Mouse (Mus musculus) urinary bladder, adult 2 months (tissue): ENCODE measurements around the gene Fosl1. TPM values are rescaled to one million over a fixed set of nuclear protein-coding genes. Genes with fewer than 3 reads are reported as not detected.
"Not testable (repeated sequence)": the region's sequence is repeated elsewhere in the genome, so short reads cannot be mapped to it uniquely, and the experiment has no call there.

Experiments
- DNase-seq: peaks from one replicate; pipeline ENCODE4 v3.0.0; 2022; ENCODE audit warnings: low spot score
- polyA plus RNA-seq: library from polyadenylated mRNA; depleted of rRNA; stranded (reverse); fragments of >200 nt; gene quantifications from 2 replicates; pipeline ENCODE4 v1.2.3, GENCODE M21; 2012

Gene Fosl1
- polyA plus RNA-seq, 1 experiment = not detected

GRCm38 (mm10) chr19:5481398-5481797 lies 34.1 kb downstream of the Fosl1 start:
- DNase-seq = no peak

DNA sequence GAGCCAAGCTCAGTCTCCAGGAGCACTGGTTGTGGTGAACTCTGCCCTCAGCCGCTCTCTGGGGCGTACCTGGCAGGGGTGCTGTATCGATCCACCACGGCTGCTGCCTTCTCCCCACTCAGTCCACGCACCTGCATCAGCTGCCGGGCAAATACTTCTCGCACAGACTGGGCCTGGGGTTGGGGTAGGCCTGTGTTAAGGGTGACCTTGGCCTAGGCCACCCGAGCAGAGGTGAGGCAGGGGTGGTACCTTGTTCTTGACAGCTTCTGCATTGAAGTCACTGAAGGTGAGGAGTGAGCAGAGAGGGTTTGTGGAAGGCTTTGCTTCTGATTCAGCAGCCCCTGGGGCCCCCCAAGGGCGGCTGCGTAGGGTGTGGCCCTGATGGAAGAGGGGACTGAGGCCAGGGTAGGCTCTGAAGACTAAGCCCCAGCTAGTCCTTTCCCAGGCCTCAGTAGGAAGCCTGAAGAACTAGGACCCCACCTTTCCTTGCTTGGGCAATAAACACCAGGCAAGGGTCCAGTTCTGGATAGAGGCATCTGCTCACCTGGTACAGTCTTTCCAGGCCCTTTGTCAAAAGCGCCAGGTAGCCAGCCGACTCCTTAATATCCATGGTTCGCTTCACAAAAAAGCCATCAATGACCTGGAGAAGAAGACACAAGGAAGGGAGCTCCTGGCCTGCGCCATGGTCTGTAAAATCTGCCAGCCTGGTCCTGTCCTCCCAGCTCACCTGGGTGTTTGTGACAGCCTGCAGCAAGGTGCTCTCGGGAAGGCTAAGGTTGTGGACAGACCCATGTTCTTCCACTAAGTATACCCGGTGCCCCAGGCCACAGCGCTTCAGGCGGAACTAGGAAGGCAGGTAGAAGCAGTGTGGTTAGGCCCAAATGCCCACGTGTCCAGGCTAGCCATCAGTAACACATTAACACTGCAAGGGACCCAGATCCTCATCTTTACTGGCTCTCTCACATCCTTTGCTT lies 36.3 kb downstream of the Fosl1 start:
- no peak for DNase-seq

DNA sequence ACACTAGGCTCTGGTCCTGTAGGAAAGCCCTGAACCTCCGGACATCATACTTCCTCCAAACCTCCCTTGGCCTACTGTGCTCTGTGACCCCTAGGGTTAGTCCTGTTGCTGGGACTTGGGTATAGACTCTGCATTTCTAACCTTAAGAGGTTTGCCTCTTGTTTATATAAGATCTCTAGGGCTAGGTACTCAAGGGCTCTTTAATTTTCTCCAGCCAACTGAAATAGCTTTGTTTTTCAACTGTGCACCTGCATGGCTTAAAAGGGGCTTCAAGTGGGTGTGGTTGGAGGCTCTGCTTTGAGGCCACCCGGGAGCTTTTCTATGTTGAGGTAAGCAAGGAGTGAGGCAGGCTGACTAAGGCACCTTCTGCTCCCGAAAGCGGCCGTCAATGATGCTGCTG lies 37.1 kb downstream of the Fosl1 start:
- DNase-seq = no peak

DNA sequence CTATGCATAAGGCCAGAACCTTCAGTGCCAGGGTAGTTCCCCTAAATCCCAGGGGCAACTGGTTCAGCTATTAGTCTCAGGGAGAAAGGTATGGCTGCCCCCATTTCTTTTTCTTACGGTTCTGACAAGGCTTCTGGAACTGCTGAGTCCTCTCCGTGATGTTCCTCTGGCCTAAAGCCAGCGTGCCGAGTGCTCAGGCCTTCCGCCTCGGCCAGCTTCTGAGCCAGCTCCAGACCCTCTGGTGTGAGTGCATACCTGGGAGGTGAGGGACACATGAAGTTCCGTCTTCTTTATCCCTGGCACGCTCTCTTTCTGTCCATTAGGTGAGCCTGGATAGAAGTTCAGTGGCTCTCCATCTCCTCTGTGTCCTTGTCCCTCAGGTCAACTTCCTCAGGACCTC lies 38.0 kb downstream of the Fosl1 start:
- DNase-seq = no peak

DNA sequence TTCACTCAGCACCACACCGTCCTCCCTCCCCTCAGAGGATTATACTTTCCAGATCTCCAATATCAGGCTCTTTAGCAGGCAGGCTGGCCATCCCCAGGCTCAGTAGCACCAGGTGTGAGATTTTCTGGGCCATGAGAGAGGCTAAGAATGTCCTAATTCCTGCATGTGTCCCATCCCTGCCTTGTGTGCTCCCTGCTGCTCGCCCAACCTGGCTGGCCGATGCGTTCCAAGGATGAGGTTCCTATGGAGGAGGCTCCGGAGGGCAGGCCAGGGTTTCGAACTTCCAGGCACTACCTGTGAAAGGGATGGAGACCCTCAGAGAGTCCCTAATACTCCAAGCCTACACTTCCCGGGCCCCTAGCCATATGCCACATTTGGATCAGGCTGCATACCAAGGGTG lies 38.5 kb downstream of the Fosl1 start:
- no peak for DNase-seq

- no peak for DNase-seq
Measured at GRCm38 (mm10) chr19:5486286-5486685, 38.9 kb downstream of the Fosl1 start.

DNA sequence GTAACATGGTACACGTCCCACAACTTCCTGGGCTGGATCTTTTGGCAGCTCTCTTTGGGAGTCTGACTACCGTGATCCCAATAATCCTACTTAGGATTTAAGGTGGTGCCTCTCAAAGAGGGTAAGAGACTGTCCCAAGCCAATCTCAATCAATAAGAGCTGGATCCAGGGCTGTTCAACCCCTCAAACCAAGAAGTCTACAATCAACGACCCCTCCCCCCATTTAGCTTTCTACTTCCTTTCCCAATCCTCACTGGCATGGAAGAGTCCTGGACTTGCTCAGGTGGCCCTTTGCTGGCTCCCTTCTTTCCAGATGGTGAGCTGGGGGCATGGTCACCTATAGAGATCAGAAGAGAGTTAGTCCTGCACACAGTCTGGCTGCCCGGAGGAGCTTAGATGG lies 39.4 kb downstream of the Fosl1 start:
- DNase-seq = no peak

DNA sequence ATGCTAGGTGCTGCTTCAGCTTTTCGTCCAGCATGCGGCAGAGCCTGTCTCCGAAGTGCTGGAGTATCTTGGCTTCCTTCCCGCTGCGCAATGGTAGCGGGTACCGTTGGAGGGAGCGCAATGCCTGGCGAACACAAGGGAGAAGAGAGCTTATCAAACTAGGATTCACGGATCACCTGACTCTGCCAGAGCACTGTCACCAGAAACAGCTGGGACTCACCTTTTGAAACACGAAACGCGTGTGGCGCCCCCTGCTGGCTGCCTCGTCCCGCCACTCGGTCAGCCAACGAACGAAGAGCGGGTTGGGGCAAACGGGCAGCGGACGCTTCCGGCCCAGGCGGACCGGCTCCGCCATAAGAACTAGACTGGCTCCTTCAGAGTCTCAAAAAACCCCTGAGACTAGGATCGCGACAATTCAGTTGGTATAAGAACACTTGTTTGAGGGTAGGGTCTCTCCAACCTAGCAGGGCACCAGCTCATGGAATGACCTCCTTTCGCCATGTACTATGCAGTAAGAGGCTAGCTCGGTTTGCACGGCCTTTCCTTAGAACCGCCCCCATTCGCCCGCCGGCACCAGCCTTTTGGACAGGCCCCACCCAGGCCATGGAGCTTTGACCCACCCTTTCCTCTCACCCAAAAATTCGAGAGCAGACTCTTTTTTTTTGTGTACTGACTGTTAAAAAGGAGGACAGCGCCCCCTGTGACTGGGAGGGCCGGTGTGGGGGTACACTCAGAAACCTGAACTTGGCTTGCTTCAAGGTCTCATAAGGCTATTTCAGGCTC lies 40.6 kb downstream of the Fosl1 start, which contains the start of gene Mus81:
TSS of gene Mus81 (minus strand) at position 635 of the 783 bp plus-strand sequence.
- peak; percentile 99 for DNase-seq

GRCm38 (mm10) chr19:5488878-5489571 lies 41.7 kb downstream of the Fosl1 start:
- DNase-seq = peak; percentile 85

DNA sequence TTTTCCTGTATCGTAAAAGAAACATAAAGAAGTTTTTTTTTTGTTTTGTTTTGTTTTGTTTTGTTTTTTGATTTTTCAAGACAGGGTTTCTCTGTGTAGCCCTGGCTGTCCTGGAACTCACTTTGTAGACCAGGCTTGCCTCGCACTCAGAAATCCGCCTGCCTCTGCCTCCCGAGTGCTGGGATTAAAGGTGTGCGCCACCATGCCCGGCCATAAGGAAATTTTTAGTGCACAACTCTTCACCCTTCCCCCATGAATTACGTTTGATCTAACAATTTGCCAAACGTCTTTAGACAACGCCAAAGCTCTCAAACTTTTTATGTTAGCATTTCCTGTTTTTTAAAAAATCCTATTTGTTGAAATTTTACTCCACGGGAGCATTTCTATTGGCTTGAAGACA lies 42.4 kb downstream of the Fosl1 start:
- DNase-seq = not testable (repeated sequence)

DNA sequence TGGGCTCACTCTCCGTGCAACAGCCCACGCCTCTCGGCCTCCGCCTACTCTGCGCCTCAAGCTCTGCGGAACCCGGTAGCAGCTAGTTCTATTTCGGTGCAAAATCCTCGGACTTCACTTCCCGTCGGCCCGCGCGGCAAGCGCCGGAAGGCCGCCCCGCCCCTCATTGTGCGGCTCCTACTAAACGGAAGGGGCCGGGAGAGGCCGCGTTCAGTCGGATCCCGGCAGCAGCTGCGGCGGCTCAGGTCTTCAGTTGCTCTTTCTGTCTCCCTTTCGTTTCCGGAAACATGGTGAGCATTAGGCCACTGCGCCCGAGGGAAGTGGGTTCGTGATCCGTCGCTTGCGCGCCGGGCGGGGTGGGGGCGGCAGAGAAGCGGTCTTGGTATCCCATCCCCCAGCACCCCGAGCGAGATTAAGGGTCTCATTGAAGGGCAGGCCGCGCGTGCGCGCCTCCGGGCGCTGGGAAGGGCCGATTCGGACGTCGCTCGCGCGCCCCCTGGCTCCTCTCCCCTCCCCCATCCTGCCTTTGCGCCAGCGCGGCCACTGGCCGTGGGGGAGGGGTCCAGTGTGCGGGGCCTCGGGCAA lies 43.1 kb downstream of the Fosl1 start, which contains the start of gene Cfl1:
TSS of gene Cfl1 (plus strand) at position 143 of the 585 bp plus-strand sequence.
- peak; percentile 88 for DNase-seq

GRCm38 (mm10) chr19:5490898-5491708 lies 43.8 kb downstream of the Fosl1 start:
- peak; percentile 73 for DNase-seq

- no peak for DNase-seq
Measured at GRCm38 (mm10) chr19:5492641-5493040, 45.3 kb downstream of the Fosl1 start.

GRCm38 (mm10) chr19:5493301-5493721 lies 46.0 kb downstream of the Fosl1 start:
- not testable (repeated sequence) for DNase-seq

DNA sequence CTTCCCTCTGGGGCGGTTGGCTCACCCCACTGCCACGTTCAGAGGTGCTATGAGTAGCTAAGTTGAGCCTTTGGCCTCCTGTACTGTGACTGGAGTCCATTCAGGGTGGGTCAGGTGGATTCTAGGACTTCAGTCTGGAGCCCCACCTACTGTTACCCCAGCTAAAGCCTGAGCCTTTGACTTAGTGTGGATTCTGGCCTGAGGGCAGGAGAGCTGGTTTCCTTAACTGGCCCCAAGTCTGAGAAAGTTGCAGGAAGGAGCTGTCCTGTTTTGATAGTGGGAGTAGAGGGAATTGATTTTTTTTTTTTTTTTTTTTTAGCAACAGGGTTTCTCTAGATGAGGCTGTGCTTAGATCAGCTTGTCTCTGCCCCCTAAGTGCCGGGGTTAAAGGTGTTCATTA lies 47.0 kb downstream of the Fosl1 start:
- DNase-seq = no peak

- no peak for DNase-seq
Measured at GRCm38 (mm10) chr19:5495353-5496051, 48.2 kb downstream of the Fosl1 start.

DNA sequence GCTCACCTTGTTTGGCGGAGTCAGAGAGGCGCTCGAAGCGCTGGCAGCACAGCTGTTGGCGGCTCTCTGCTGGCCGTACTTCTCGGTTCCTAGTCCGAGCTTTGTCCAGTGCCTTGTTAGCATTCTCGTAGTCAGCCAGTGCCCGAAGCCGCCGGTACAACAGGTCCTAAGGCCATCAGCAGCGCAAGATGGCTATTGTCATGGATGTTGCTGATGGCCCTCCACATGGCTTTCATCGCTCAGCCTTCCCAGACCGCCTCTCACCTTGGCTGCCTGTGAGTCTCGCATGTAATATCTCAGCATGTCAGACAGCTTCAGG lies 48.7 kb downstream of the Fosl1 start:
- DNase-seq = no peak

DNA sequence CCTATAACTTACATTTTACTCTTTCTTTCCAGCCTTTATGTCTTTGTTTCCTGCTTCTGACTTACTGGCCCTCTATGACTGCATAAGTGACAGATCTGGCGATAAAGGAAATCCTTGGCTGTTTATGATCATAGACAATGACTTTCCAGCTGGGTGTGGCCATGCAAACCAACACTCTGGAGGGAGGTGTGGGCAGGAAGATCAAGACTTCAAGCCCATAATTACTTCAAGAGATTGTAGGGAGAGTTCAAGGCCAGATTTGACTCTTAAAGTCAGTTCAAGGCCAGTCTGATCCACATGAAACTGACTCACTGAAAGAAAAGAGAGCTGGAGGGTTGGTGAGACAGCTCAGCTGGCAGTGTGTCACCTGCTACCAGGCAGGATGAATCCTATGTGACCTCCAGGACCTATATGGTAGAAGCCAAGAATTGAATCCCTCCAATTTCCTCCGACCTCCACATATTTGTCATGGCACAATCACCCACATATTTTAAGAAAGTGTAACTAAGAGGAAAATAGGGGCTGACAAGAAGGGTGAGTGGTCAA lies 53.1 kb downstream of the Fosl1 start:
- no peak for DNase-seq

DNA sequence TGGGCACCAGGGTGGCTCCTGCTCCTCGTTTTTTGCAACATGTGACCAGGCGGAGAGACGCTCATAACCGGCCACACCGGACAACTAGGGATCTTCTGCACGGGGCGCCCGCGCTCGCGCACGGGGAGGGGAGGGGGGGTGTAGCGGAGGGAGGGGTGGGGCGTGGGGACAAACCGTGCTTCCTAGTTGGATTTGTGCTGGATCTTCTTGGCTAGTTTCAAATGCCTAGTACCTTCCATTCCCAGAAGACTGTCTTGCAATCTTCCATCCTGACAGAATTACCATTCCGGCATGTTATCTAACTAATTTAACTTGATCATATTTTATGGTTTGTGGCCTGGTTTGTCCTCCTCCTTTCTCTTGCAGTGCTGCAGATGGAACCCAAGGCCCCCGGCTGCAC lies 56.3 kb downstream of the Fosl1 start, which contains the start of gene 1700020D05Rik:
TSS of gene 1700020D05Rik (minus strand) at position 101 of the 400 bp plus-strand sequence.
- no peak for DNase-seq
